Mouse (Mus musculus) stomach, embryonic 15.5 days (tissue): ENCODE results near the gene Galnt2. TPM values are rescaled to one million over a fixed set of nuclear protein-coding genes. Genes with fewer than 3 reads are reported as not detected.

Experiments used
- ATAC-seq: fragments of 200-750 bp; cut with Nextera tagmentation; 2 replicates; pipeline ENCODE4 v1.8.0; 2017; ENCODE audit warnings: low read depth, moderate number of reproducible peaks, moderate TSS enrichment; ENCODE audit not compliant: insufficient read depth, low FRiP score
- H3K27ac ChIP-seq: fragments of 300-500 bp; sonication (generic); 2 replicates; pipeline ENCODE4 v1.5.1; 2015; ENCODE audit warnings: mild to moderate bottlenecking, inconsistent platforms
- H3K27me3 ChIP-seq: fragments of 300-500 bp; sonication (generic); replicated peaks from 2 replicates; pipeline ENCODE4 v1.6.1; 2015; ENCODE audit warnings: inconsistent platforms
- H3K36me3 ChIP-seq: fragments of 300-500 bp; sonication (generic); 2 replicates; pipeline ENCODE4 v1.6.1; 2015; ENCODE audit warnings: inconsistent platforms
- H3K4me1 ChIP-seq: fragments of 300-500 bp; sonication (generic); 2 replicates; pipeline ENCODE4 v1.6.1; 2015; ENCODE audit warnings: inconsistent platforms
- H3K4me2 ChIP-seq: fragments of 300-500 bp; sonication (generic); 2 replicates; pipeline ENCODE4 v1.6.1; 2015; ENCODE audit warnings: mild to moderate bottlenecking, inconsistent platforms
- H3K4me3 ChIP-seq: fragments of 300-500 bp; sonication (generic); replicated peaks from 2 replicates; pipeline ENCODE4 v1.5.1; 2015; ENCODE audit warnings: inconsistent platforms
- H3K9ac ChIP-seq: fragments of 300-500 bp; sonication (generic); 2 replicates; pipeline ENCODE4 v1.6.1; 2015; ENCODE audit warnings: inconsistent platforms
- H3K9me3 ChIP-seq: fragments of 300-500 bp; sonication (generic); 2 replicates; pipeline ENCODE4 v1.6.1; 2016; ENCODE audit warnings: inconsistent platforms
- WGBS: fragments of 180-500 bp; shearing (Covaris S2); methylation state at CpG from one replicate; pipeline ENCODE4 v1.1.7; 2015; 5-methylcytosine and 5-hydroxymethylcytosine counted together
- polyA plus RNA-seq: library from polyadenylated mRNA; unstranded; fragments of >200 nt; fragmentation: Nextera tagmentation; extraction: Ambion mirVana; gene quantifications from 2 replicates; pipeline ENCODE4 v1.2.1, GENCODE M21; 2015

Galnt2 gene
- polyA plus RNA-seq, 1 experiment from 2014 or later, result 80.5 TPM

DNA sequence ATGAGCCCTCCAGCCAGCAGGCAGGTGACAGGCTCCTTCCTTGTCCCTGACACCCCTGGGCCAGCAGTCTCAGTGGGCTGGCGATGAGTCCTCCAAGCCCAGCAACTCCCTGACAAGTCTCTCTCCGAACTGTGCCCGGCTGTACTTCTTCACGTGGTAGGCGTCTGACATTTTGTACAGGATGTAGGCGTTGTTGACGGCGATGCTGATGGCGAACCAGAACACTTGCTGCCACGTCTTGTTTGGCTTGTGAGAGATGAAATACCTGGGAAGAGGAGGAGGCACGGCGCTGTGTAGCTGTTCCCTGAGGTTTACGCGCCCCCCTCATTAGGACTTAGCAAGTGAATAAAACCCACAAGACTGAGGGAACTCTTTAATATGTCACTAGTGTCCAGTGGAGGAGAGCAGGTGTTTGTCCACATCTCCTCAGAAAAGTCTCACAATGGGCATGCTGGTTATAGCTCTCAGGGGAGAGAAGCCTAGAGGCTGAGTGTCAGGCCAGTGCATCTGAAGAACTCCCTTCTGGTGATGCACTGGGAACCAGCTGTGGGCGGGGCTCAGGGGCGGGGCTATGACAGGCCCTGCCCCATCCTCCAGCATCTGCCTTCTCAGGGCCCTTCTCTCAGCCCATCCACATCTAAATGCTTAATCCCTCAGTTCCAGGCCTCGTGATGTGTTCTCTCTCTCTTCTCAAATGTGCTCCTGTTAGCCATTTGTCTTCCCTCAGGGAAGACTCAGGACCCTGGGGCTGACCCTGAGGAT, 139.4 kb downstream of the Galnt2 start:
- Histone ChIP-seq H3K4me3 (no peak overlapping the region), H3K27me3 (no peaks in the 10 kb centered on the region), H3K4me2 (no peak overlapping the region), H3K9me3 (no peaks in the 10 kb centered on the region), H3K4me1 (no peaks in the 10 kb centered on the region), H3K9ac (no peak overlapping the region), H3K27ac (no peak overlapping the region), H3K36me3 (no peaks in the 10 kb centered on the region)
- ATAC-seq, result no peak
- 77% methylated on average over 17 of the region's 17 CpGs for WGBS

DNA sequence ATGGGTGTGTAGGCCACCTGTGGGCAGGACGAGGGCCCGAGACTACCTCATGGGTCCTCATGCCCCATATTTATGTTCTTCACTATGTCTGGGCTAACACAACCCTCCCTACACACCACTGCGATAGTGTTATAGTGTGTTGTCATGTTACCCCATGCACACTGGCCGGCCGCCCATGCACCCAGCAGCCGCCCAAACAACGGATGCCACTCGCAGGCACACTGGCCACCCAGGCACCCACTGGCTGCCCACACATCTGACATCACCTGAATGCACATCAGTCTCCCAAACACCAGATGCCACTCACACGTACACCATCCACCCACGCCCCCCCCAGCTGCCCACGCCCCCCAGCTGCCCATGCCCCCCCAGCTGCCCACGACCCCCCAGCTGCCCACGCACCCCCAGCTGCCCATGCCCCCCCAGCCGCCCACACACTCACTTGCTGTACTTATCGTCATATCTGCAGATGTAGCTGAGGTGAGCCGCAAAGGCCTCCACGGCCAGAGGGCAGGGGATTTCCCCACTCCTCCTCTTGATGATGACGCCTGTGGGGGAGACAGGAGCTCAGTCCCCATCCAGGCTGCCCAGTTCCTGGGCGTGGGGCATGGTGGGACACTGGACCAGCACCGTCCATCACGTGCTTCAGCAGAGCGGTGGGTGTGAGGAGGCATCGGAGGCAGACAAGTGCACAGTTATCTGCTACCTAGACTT, 140.4 kb downstream of the Galnt2 start:
- no peak for ATAC-seq
- Histone ChIP-seq H3K4me1 (no peaks in the 10 kb centered on the region), H3K4me2 (no peak overlapping the region), H3K27me3 (no peaks in the 10 kb centered on the region), H3K9ac (no peak overlapping the region), H3K9me3 (no peaks in the 10 kb centered on the region), H3K27ac (no peak overlapping the region), H3K36me3 (no peaks in the 10 kb centered on the region), H3K4me3 (no peak overlapping the region)
- 86% methylated on average over 23 of the region's 23 CpGs for WGBS

DNA sequence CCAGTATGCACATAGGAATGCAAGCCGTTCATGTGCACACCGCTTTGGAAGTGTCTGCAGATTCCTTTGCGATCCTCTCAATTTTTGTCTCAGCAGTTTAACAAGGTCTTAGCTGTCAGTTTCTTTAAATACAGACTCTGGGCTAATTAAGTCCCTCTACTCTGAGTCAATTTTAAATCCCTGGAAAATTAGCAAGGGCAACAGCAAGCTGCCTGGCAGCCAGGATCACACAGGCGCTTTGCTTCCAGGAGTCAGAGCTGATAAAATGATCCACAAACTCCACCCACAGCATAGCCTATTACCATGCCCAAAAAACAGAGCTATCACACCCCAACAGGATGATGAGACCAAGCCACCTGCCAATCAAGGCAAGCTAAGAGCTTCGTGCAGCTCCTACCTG, 142.6 kb downstream of the Galnt2 start:
- Histone ChIP-seq H3K4me1 (no peaks in the 10 kb centered on the region), H3K27ac (no peak overlapping the region), H3K4me3 (no peak overlapping the region), H3K9ac (no peak overlapping the region), H3K4me2 (no peak overlapping the region), H3K36me3 (no peaks in the 10 kb centered on the region), H3K27me3 (no peaks in the 10 kb centered on the region), H3K9me3 (no peaks in the 10 kb centered on the region)
- ATAC-seq, result no peak
- WGBS, result 89% methylated on average over 5 of the region's 5 CpGs

DNA sequence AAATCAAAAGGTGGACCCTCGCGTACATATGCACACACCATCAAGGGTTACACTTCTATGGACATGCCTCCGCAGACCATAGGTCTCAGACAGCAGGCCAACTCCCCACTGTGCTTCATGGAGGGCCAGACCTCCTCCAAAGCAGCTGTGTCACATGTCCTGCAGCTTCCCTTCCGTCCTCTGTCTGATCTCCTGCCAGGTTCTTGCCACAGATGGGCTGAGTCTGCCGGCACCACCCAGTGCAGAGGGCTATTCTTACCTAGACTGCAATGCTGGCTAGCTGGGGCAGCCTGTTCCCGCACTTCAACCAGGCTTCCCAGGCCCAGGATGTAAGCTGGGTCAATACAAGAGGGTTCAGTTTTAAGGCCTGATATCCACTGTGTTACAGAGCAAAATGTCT, 144.0 kb downstream of the Galnt2 start:
- Histone ChIP-seq H3K27me3 (no peaks in the 10 kb centered on the region), H3K4me3 (no peak overlapping the region), H3K9me3 (no peaks in the 10 kb centered on the region), H3K27ac (no peak overlapping the region), H3K4me1 (no peaks in the 10 kb centered on the region), H3K4me2 (no peak overlapping the region), H3K36me3 (no peaks in the 10 kb centered on the region), H3K9ac (no peak overlapping the region)
- WGBS, result 74% methylated on average over 6 of the region's 6 CpGs
- no peak for ATAC-seq

DNA sequence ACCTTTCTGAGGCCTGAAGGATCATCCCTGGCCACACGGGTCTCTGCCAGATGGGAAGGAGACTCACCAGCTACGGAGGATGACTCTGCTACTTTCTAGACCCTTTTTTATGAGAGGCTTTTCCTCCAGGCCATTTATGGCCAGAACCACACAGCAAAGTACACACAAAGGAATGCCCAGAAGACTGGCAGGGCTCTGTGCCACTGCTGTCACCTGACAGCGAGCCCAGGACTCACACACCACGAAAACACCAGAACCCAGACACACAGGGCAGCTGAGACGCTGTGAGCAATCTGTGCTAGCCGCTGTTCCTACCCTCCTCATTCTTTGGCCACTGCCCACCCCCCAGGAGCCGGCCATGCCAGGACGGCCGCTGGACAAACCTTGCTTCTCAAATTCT, 144.5 kb downstream of the Galnt2 start:
- H3K9ac ChIP-seq, result no peak overlapping the region
- no peak for ATAC-seq
- H3K27me3 ChIP-seq, result no peaks in the 10 kb centered on the region
- no peaks in the 10 kb centered on the region for H3K9me3 ChIP-seq
- no peaks in the 10 kb centered on the region for H3K36me3 ChIP-seq
- H3K4me3 ChIP-seq, result no peak overlapping the region
- WGBS, result 83% methylated on average over 9 of the region's 9 CpGs
- H3K27ac ChIP-seq, result no peak overlapping the region
- no peak overlapping the region for H3K4me2 ChIP-seq
- no peaks in the 10 kb centered on the region for H3K4me1 ChIP-seq

DNA sequence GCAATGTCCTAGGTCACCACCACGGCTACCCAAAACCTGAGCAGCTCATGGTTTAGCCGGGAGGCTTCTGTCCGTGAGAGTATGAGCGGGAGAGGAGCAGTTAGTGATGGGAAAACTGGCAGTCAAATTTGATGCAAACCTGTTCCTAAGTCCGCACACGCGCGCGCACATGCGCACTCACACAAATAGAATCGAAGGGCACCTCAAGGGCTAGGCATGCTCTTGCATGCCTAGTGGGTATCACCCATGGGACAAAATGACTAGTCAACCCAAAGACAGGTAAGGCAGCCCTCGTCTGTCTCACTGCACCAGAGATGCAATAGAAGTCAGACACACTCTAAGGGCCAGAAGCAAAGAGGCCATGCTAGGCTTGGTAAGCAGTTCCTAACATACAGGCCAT, 145.2 kb downstream of the Galnt2 start:
- H3K4me3 ChIP-seq, result no peak overlapping the region
- ATAC-seq, result no peak
- no peak overlapping the region for H3K9ac ChIP-seq
- no peak overlapping the region for H3K27ac ChIP-seq
- H3K4me2 ChIP-seq, result no peak overlapping the region
- no peaks in the 10 kb centered on the region for H3K4me1 ChIP-seq
- H3K9me3 ChIP-seq, result no peaks in the 10 kb centered on the region
- H3K27me3 ChIP-seq, result no peaks in the 10 kb centered on the region
- no peaks in the 10 kb centered on the region for H3K36me3 ChIP-seq
- 92% methylated on average over 12 of the region's 12 CpGs for WGBS

DNA sequence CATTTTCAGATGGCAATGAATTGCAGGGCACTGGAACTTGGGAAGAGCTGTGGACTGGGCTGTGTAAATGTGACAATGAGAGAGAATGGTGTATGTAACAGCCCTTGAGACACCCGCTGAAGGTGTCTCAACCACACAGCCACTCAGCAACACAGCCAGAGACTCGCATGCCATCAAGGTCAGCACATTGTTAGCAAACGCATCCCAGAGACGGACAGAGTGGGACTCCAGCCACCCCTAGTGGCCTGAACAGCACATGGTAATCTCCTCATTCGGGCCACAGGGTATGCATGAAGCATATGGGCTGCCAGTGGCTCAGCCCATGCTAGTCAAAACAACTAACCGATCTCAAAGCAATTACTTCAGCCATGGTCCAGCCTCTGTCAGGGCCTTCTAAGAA, 148.1 kb downstream of the Galnt2 start:
- WGBS, result 61% methylated on average over 6 of the region's 6 CpGs
- no peaks in the 10 kb centered on the region for H3K27me3 ChIP-seq
- no peak for ATAC-seq

DNA sequence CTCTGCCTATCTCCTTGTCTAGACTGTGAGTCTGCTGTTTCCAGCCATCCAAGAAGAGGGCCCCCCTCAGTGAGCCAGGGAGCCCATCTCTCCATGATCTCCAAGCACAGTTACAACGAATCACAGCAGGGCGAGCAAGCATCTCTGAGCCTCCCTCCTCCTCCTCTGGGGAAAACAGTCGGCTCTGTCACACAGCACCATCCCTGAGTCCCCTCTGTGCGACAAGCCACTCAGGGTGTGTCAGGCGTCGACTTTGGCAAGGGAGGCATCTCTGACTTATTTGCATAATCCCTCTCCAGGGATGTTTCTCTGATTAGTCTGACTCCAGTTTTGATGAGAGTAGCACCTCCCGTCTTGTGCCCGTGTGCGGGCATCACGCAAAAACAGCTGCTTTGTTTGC, 151.0 kb downstream of the Galnt2 start:
- no peaks in the 10 kb centered on the region for H3K27me3 ChIP-seq
- WGBS, result 74% methylated on average over 10 of the region's 10 CpGs
- H3K27ac ChIP-seq, result no peak overlapping the region

More for the DNA sequence above, 148.1 kb downstream of the Galnt2 start:
- H3K9ac ChIP-seq, result no peak overlapping the region
- H3K4me1 ChIP-seq, result no peaks in the 10 kb centered on the region
- no peak overlapping the region for H3K4me3 ChIP-seq
- no peaks in the 10 kb centered on the region for H3K36me3 ChIP-seq
- H3K27ac ChIP-seq, result no peak overlapping the region
- H3K4me2 ChIP-seq, result no peak overlapping the region
- H3K9me3 ChIP-seq, result no peaks in the 10 kb centered on the region

DNA sequence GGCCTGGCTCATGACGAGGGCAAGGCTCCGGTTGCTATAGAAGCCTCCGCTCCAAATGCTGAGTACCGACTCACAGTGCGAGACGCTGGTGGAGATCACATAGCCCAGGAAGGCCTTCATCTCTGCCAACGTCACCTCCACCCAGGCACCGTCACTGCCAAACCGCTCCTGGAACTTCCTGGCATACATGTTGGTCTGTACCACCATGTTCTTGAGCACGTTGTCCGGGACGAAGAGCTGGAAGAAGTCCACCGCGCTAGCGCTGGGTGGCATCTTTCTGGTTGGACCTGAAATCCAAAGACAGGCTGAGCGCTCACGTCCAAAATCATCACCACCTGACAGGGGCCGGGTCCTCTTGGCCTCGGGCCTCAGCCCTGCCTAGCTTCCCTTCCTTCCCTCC, 153.1 kb downstream of the Galnt2 start:
- H3K27me3 ChIP-seq, result no peaks in the 10 kb centered on the region
- H3K27ac ChIP-seq, result no peak overlapping the region
- no peak overlapping the region for H3K4me3 ChIP-seq
- 90% methylated on average over 19 of the region's 19 CpGs for WGBS
- H3K4me1 ChIP-seq, result no peaks in the 10 kb centered on the region
- no peak overlapping the region for H3K4me2 ChIP-seq
- no peaks in the 10 kb centered on the region for H3K36me3 ChIP-seq
- no peak for ATAC-seq
- no peak overlapping the region for H3K9ac ChIP-seq
- H3K9me3 ChIP-seq, result no peaks in the 10 kb centered on the region

More for the DNA sequence above, 151.0 kb downstream of the Galnt2 start:
- no peaks in the 10 kb centered on the region for H3K36me3 ChIP-seq
- no peak overlapping the region for H3K9ac ChIP-seq
- H3K4me1 ChIP-seq, result no peaks in the 10 kb centered on the region
- H3K4me2 ChIP-seq, result no peak overlapping the region
- ATAC-seq, result no peak
- H3K4me3 ChIP-seq, result no peak overlapping the region
- H3K9me3 ChIP-seq, result no peaks in the 10 kb centered on the region

DNA sequence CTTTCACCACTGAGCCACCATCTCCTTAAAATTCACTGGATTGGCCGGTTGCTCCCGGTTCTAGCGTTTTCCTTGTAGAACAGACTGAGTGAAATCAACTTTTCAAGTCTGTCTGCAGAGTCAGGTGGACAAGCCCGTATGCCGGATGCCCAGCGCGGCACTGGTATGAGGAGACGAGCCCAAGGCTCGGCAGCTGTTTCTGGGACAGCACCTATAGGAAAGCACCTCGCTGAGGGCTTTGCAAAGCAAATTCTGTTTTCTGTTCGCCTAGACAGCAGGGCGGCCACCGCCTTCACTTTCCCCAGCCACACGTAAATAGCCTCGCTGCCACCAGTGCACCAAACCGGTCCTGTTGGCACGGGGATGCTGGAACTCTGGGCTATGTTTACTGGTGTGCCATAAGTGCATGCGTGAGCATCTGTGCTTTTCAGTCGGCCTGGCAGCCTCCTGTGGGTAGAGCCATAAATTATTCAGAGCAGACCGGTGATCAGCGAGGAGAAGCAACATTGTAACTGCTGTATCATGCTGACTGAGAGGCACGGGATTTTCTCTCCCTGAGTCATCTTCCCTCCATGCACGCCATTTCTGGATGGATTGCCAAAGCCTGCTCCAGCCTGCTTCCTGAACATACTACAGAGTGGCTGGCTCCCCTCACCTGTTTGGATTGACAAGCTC, 155.2 kb downstream of the Galnt2 start:
- H3K36me3 ChIP-seq, result no peaks in the 10 kb centered on the region
- no peaks in the 10 kb centered on the region for H3K9me3 ChIP-seq
- 82% methylated on average over 23 of the region's 23 CpGs for WGBS
- ATAC-seq, result no peak
- no peak overlapping the region for H3K9ac ChIP-seq
- no peaks in the 10 kb centered on the region for H3K27me3 ChIP-seq
- no peak overlapping the region for H3K4me3 ChIP-seq
- H3K4me1 ChIP-seq, result no peaks in the 10 kb centered on the region
- no peak overlapping the region for H3K4me2 ChIP-seq
- H3K27ac ChIP-seq, result no peak overlapping the region

DNA sequence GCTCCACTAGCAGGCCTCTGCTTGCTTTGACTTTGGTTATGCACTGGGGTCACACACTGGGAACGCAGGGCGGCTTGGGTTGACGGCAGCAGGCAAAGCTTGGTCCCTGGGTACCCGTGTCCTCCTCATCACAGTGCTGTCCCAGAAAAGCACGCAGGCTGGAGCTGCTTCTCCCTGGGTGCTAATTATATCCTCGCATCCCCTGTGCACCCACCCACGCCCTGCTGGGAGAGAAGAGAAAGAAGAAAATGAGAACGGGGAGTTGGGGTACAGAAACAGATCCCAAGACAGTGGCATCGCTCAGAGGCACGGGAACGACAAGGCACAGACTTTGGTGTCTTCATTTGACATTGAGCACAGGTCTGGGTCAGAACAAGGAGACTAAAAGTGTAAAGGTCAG, 158.3 kb downstream of the Galnt2 start:
- Histone ChIP-seq H3K4me3 (no peak overlapping the region), H3K27me3 (no peaks in the 10 kb centered on the region), H3K4me2 (no peak overlapping the region), H3K9ac (no peak overlapping the region), H3K9me3 (no peaks in the 10 kb centered on the region), H3K36me3 (no peaks in the 10 kb centered on the region), H3K27ac (no peak overlapping the region), H3K4me1 (0 out of 2 replicates have a peak, but pooled peaks cover 3% of the 10 kb centered on the region)
- no peak for ATAC-seq
- 85% methylated on average over 11 of the region's 11 CpGs for WGBS

DNA sequence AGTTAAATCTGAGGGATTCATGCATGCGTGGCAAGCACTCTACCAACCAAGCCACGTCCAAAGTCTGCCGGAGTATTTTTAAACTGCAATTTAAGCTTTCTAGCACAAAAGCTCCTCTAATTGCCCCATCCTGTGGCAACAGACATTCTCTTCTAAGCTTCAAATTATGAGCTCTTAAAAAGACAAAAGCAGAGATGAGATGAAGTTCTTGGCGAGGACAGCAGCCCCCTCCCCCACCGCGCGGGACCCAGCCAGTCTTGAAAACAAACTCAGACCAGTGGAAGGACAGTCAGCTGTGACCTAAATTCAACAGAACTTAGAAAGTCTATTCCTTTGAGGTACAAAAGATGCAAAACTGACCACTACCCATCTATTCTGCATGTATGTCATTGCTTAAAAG, 160.0 kb downstream of the Galnt2 start:
- H3K4me3 ChIP-seq, result no peak overlapping the region
- H3K4me2 ChIP-seq, result no peak overlapping the region
- ATAC-seq, result no peak
- H3K36me3 ChIP-seq, result no peaks in the 10 kb centered on the region
- H3K9ac ChIP-seq, result no peak overlapping the region
- H3K27me3 ChIP-seq, result no peaks in the 10 kb centered on the region
- H3K27ac ChIP-seq, result no peak overlapping the region
- 81% methylated on average over 7 of the region's 7 CpGs for WGBS
- no peaks in the 10 kb centered on the region for H3K9me3 ChIP-seq
- 0 out of 2 replicates have a peak, but pooled peaks cover 11% of the 10 kb centered on the region for H3K4me1 ChIP-seq
